Mouse (Mus musculus): ENCODE measurements at regions not wholly inside any gene's neighbourhood (a gene's known extent, or its start where the extent isn't known, plus 50 kb on each side); places are given as distances from the start of the nearest gene placed in this dataset.

DNA sequence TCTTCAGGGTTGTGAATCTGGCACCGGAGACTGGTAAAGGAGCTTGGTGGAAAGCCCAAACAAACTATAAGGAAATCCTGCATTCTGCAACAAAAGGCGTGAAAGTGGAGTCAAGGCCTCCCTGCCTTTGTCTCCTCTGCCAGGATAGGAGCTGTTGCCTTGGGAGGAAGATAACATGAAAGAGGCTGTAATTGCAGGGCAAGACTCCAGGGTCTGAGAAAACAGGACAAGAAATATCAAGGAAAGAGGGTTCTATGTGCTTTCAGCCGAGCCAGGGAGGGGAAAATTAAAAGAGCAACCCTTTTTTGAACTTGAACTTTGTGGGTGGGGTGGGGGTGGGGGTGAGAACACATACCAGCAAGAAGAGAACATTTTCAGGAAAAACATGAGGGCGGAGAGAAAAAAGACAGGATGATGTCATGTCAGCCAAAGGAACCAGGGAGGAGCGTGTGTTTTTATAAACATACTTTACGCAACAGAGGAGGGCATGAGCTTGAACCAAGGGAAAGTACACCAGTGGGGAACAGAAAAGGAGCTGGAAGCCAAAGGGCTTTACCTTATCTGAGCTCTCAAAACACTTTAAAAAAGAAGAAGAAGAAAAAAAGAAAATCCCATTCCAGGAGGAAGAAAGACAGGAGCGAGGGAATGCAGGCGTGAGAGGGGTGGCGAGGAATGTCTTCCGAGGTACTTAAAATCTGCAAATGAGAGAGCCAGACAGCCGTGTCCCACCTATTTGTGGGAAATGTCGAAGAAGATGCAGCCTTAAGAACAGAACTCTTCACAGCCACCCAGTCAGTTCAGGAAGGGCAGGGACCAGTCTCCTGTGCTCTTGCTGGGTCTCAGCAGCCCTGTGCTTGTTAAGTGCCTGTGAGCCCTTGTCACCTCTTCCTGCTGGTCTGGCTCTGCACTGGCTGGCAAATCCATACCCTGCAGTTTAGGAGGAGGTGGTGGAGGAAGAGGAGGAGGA lies 66.2 kb upstream of the Irf2bp2 start:
- no peak for DNase-seq (ENCODE audit: low read depth)

GRCm38 (mm10) chr8:126657546-126657945 lies 63.8 kb upstream of the Irf2bp2 start:
- DNase-seq (ENCODE audit: low read depth) = no peak

DNA sequence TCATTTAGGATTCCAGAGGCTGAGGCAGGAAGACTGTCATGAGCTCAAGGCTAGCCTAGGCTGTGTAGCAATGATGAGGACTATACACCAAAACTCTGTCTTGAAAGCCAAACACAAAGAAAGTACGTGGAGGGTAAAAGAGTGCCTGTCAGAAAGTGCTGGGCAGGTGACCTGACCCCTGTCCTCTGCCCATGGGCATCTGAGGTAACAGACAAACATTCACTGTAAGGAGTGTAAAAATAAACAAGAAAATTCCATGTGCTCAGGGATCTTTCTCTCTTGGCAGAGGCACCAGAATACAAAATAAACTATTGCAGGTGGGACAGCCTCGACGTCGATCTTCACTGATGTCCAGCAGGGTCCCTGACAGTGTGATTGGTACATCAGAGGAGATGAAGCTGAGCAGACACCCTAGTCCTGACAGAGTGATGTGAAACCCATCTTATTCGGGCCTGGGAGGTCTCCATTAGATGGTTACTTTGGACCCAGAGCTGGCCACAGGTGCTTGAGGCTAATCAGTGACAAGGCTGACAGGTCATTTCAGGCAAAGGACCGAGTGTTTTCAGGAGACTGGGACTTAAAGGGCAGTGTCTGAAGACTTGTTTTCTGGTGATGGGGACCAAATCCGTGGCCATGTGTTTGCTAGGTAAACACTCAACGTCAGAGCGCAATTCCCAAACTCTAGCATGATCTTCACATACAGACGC lies 62.9 kb upstream of the Irf2bp2 start:
- no peak for DNase-seq (ENCODE audit: low read depth)

DNA sequence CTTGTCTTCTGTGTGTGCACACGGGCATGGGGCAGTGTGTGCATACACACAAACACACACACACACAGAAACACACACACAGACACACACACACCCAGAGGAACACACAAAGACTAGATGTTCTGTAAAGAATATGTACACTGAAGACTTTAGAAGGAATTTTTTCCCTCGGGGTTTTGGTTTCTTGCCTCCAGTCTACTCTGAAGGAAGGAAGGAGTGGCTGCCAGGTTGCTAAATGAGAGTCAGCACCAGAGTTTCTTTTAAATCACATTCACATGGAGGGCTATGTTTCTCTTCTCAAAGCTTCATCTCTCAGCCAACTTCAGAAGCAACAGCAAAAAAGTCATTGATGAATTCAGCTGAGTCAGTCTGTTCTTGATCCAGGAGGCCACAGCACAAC lies 61.8 kb upstream of the Irf2bp2 start:
- no peak for DNase-seq (ENCODE audit: low read depth)

DNA sequence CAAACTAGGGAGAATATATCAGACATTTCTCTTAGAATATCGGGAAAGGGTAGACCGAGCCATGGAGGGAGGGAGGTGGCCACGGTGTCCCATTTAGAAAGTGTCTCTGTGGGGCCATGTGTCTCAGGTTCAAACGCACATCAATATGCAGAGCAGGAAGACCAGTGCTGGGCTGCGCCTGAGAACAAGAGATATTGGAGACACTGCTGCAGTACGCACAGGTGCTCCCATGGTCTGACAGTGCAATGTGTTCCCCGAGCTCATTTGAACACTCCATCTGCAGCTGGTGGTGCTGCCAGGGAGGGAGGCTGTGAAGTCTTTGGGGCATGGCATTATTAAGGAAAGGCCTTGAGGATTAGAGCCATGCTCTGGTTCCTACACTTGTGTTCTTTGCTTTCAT lies 60.6 kb upstream of the Irf2bp2 start:
- DNase-seq (ENCODE audit: low read depth) = no peak

DNA sequence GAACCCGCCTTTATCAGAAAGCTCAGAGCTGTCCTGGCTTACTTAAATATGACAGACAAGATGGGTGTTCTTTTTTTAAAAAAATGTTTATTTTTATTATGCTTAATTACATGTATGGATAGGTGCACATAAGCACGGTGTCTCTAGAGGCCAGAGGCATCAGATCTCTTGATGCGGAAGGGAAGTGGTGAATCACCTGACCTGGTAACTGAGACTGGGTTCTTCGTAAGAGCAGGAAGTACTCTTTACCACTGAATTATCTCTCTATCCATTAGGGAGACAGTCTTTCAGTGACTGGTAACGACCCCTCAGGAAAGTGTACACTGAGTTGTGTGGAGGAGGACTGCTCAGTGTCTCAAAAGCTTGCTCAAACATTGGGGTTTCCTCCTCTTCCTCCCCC lies 58.4 kb upstream of the Irf2bp2 start:
- no peak for DNase-seq (ENCODE audit: low read depth)

DNA sequence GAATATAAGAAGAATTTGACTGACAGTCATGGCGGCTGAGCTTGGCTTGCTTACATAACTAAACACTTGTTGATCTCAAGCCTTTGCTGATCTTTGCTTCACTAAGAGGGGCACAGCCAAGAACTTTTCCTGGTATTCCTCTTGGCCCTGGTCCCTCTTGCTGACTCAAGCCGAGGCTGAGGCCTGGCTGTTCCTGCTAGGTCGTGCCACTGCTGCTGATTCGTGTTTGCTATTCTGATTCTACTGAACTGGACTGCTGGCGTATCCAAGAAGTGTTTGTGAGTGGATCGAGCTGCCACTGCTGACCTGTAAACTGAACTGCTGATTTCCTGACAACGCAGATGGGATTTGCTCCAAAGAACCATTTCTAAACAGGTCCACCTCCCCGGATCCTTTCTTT lies 57.2 kb upstream of the Irf2bp2 start:
- DNase-seq (ENCODE audit: low read depth) = no peak

DNA sequence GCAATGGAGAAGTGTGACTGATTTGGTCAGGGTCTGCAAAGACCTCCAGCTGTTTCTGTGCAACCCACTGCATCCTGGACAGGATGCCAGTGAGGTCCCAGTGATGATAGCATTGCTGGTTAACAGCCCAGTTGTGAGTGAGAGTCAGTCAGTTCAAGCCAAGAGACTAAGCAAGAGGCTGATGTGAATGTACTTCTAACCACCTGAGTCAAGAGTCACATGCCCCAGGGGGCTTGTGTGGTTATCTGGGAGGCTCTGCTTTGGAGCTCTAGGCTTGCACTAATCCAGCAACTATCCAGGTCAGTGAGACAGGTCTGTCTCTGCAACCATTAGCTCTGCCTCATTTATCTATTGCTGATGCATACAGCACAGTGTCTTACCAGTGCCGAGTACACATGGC lies 55.5 kb upstream of the Irf2bp2 start:
- no peak for DNase-seq (ENCODE audit: low read depth)

GRCm38 (mm10) chr8:126647350-126647749 lies 53.6 kb upstream of the Irf2bp2 start:
- DNase-seq (ENCODE audit: low read depth) = no peak

- DNase-seq (ENCODE audit: low read depth) = no peak
Observed at GRCm38 (mm10) chr8:126646604-126647311, 53.0 kb upstream of the Irf2bp2 start.

DNA sequence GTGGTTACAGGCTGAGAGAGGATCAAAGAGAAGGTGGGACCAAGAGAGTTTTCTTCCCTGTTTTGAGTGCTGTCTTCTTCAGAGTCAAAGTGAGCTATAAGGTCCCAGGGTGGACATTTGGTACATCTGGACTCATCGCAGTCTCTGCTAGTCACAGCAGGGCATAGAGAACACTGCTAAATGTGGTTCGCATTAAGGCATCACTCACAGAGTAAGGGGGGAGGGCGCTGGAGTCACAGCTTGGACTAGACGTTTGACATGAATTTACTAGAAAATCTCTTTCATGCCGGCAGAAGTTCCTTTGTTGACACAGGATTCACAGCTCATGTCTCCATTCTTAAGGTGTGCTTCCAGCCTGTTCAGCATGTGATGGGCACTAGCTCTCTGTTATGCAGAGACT lies 50.4 kb upstream of the Irf2bp2 start:
- DNase-seq (ENCODE audit: low read depth) = no peak
